Mouse (Mus musculus) T-helper 17 cell (primary cell): Measurements from ENCODE around the gene Btbd35f22.

Source experiments
- in situ Hi-C, 2 experiments: fragments of 300-600 bp; cut with MboI, MseI; formaldehyde crosslinking; loops; 1 replicate in 1 of 2; 2 replicates in 1 of 2; pipeline ENCODE4 v1.15.1; 2025; ENCODE audit warnings: high pct_unique_total_duplicates in 2 of 2

The Btbd35f22 gene

DNA sequence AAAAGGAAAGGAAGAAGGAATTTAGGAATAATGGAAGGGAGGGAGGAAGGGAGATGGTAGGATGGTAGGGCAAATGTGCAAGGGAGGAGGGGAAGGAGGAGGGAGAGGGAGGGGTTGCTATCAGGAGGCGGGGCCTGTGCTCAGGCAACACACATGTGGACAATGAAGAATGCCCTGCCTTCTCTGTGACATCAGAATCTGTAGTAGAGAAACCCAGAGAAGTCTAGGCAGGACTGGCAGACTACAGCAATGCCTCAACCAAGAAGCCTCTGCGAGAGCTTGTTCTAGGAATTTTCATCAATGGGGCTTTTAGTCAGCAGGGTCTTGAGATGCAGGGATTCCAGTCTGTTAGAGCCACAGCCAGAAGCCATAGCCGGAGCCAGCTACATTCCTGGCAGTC, at the start of gene Btbd35f22:
Gene Btbd35f22 (plus strand): TSS at position 301 of the 400 bp plus-strand sequence.
- in situ Hi-C loops: loop anchor here in 1 of 2 experiments (25.0 kb wide), 1 partner anchor 1065 kb away; no protein-coding TSS in a partner anchor
